Mouse (Mus musculus): Measurements from ENCODE around the gene Tnrc6b. TPM values are rescaled to one million over a fixed set of nuclear protein-coding genes. Genes with fewer than 3 reads are reported as not detected.

Gene Tnrc6b
- total RNA-seq, 2 experiments from 2014 or later: 97.8 to 105 TPM

- DNase-seq: no peak
These were observed 84.0 kb downstream of the Tnrc6b start for GRCm38 (mm10) chr15:80795076-80795475.

DNA sequence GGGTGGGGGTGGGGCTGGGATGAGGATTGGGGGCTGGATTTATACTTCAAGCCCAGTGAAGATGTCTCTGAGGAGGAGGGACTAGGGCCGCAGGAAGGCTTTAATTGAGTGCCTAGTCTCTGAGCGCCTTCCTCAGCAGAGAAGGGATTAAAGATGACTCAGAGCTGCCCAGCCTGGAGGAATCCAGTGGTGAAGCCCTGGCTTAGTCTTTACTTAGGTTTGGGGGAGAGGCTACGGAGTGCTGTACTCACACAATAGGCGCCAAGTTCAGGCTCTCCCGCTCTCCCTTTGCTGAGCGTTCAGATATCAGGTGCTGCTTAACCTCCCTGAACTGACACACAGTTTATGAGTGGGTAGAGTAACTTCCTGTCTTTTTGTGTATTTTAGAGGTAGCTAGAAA is 86.6 kb downstream of the Tnrc6b start:
- peak in 1 of 2 experiments; percentile 15 for DNase-seq

DNA sequence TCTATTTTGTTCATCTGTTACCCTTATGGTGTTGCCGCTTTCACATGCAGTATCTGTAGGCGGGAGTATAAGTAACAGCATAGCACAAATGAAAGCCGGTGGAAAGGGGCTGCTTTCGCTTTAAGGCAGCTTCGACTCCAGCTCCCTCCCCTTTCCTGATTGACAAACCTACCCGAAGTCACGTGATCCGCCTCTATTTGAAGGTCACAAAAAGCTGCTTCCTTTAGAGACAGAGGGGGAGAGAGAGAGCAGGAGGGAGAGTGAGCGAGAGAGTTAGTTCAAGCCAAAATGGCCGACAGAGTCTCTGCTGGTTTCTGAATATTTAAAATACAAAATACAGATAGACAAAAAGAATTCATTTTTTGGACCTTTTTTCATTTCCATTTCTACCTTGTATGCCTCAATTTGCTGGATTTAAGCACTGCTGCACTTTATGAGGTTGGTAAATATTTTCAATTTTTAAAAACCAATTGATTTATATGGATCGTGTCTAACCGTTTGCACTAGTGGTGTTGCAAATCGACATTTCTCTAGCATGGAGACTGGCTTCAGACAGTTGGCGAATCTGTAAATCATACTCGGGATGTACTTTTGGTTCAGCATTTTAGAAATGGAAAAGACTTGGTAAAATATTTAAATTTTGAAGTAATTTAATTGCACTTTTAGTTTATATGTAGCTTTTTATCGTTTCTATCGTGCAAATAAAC is 87.4 kb downstream of the Tnrc6b start:
- peak; percentile 84 to 88 for DNase-seq

- DNase-seq: peak; percentile 28 to 32
These were observed 88.0 kb downstream of the Tnrc6b start for GRCm38 (mm10) chr15:80799074-80799633.

- DNase-seq: peak; percentile 32 to 35
These were observed 88.6 kb downstream of the Tnrc6b start for GRCm38 (mm10) chr15:80799634-80800137.

GRCm38 (mm10) chr15:80800201-80800600 is 89.1 kb downstream of the Tnrc6b start:
- no peak for DNase-seq

DNA sequence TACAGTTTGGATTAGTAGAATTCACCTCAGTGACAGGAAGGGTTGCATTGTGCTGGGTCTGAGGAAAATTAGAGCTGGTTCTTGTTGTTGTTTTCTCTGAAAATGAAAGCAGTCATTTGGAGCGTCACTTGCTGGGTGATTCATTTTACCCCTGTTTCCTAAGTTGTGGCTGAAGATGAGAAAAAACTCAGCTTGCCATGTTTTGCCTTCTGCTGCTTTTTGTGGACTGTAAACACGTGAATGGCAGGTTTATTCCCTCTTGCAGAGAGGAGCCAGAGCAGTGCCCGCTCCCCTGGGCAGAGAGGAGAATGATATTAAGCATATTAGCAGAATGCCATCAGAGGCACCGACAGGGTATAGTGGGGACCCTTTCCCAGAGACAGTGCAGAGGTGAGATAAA is 89.7 kb downstream of the Tnrc6b start:
- DNase-seq: no peak

DNA sequence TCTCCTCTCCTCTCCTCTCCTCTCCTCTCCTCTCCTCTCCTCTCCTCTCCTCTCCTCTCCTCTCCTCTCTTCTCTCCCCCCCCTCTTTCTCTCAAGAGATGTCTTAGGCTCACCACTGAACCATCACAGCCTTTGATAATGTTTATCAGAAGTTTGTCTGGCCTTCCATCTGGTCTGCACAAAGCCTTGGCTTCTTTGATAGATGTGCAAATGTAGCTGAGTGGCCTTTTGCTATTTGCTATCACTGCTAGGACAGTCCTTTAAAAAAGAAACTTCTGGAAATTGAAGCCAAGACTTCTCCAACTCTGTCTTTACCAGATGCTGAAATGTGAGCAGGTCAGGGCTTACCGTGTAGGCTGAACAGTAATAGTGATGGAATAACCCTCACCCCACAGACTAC is 90.5 kb downstream of the Tnrc6b start:
- no peak for DNase-seq

GRCm38 (mm10) chr15:80807162-80807561 is 96.0 kb downstream of the Tnrc6b start:
- DNase-seq: no peak

DNA sequence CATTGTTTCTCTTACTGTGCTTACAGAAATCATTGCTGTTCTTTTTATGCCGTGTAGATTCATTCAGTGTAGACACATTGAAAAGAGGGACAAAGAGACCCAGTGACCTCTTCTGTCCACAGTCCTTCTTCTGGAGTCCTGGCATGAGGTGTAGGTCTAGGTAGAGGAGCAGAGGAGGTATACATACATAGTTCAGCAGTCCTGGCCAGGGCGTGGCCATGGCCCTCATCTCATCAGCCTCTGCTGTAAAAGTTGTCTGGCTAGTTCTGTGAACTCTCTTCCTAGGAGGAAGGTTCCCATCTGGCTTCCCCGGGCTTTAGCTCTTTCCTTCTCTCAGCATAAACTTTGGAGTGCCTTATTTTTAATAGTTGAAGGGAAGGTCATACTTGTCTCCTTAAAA is 99.1 kb downstream of the Tnrc6b start:
- no peak for DNase-seq

GRCm38 (mm10) chr15:80812840-80813239 is 101.7 kb downstream of the Tnrc6b start:
- no peak for DNase-seq

DNA sequence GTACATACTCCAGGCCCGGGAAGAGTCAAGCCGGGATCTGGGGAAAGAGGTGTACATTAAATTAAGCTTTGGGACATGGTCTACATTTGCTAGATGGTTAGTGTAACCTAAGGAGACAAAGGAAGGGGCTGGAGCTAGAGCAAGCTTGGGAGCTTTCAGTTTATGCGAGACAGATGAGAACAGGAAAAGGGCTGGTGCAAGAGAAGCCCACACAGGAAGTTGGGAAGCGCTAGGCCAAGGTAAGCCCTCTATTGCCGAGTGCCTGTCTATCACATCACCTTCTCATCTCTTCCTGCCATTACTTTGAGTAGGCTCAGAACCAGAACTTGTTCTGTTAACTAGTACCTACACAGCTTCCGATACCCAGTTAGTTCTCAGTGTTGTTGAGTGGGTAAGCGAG is 103.7 kb downstream of the Tnrc6b start:
- DNase-seq: no peak

GRCm38 (mm10) chr15:80822276-80822675 is 111.2 kb downstream of the Tnrc6b start:
- no peak for DNase-seq

DNA sequence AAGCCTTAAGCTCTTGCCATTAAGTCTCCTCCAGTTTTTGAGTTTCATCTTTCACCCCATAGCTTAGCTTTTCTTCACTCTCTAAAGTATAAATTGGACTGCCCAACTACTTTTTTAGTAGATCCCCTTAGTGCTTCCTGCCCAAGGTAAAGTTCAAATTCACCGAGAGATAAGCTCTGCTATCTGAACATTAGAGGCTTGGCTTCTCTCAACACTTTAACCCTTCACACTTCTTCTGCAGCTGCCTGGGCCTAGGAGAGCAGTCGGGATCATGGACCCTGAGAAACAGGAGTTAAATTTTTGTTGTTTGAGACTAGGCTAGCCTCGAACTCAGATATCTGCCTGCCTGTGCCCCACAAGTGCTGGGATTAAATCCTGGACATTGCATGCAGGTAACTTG is 120.1 kb downstream of the Tnrc6b start:
- no peak for DNase-seq

- no peak for DNase-seq
These were observed 121.7 kb downstream of the Tnrc6b start for GRCm38 (mm10) chr15:80832808-80833207.

- DNase-seq: no peak
These were observed 125.1 kb downstream of the Tnrc6b start for GRCm38 (mm10) chr15:80836246-80836645.

DNA sequence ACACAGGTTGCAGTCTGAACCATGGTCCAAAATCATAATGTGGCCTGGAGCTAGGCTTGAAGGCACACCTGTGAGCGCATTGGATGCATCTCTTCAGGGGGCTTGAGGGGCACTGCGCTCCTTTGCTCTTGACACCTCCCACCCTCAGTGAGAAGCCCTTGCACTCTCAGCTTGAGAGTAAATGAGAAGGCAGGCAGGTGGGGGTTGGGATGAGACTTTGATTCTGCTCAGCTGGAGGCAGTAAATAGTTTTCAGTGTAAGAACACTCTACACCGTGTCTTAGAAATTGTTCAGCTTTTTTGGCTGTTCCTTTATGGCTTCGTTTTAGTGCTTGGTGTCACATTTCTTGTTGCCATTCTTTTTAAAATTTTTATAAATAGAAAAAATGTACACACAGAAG is 127.7 kb downstream of the Tnrc6b start:
- DNase-seq: no peak

DNA sequence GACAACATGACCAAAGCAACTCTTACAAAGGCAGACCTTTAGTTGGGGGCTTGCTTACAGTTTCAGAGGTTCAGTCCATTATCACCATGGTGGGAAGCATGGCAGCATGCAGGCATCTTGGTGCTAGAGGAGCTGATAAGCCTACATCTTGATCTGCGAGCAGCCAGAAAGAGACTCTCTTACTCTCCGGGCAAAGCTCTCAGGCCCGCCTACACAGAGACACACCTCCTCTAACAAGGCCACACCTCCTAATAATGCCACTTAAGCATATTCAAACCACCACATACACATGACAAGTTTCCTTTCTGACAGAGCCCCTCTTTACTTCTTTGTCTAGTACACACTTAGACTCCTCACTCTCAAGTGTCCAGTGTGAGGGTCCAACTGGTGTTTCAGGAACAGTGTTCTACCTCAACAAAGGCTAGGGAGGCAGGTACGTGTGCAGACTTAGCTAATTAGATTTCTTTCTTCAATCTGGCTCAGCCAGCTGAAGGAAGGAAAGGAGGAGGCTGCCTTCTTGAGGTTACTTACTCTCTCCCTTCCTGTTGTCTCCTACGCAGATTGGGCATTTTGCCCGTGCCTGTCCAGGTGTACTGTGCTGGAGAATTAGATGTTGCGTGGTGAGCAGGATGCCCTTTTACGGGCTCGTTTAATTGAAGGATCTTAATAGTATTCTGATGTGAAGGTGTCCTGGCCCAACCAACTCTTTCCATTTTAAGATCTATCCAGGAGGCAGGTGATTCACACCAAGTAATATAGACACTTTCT is 128.7 kb downstream of the Tnrc6b start:
- DNase-seq: no peak

- DNase-seq: no peak
These were observed 133.1 kb downstream of the Tnrc6b start for GRCm38 (mm10) chr15:80844262-80844661.

- no peak for DNase-seq
These were observed 133.8 kb downstream of the Tnrc6b start for GRCm38 (mm10) chr15:80844926-80845325.

DNA sequence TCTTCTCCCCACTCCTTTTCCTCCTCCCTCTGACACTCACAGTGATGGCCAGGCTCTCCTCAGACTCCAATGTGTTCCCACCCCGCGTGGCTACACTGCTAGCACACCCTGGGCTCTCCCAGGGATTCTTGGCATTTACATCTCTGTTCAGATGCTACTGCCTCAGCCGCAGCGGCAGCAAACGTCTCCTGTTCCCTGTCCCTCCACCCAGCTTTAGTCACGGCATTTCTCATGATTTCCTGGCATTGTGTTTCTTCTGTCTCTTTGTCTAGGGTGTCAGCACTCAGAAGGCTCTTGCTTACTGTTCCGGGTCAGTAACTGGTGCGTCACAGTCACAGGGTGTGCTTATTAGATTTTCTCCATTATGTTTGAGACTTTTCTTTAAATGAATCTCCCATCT is 138.9 kb downstream of the Tnrc6b start:
- DNase-seq: no peak

DNA sequence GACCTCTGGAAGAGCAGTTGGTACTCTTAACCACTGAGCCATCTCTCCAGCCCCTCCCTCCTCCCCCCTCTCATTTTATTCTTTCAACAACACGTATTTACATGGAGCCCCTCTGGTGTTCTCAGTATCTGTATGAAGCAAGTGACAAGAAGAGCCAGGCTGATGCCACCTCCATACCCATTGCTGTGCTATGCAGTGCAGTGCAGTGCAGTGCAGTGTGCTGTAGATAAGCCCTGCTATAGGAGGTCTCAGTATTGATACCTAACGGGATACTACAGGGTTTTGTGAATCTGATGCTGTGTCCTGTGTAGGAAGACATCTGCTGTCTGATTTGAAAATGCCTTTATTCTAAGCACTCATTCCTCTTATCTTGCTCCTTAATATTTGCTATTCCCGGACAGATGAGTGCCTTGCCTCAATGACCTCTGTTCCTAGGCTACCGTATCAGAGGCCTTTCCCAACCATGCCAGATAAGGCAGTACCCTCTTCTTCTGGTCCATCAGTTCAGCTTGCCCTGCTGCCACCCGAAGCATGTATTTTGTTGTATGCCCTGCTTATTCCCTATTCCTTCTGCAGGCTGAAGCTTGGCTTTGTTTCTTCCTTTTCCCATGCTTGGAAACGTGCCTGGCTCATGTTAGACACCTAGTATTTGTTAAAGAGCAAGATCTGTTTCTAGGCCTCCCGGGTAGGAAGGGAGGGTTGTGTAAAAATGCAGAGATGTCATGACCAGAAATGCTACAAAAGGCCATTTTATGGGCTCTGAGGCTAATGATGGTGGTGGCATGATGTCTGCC is 139.8 kb downstream of the Tnrc6b start:
- DNase-seq: no peak

DNA sequence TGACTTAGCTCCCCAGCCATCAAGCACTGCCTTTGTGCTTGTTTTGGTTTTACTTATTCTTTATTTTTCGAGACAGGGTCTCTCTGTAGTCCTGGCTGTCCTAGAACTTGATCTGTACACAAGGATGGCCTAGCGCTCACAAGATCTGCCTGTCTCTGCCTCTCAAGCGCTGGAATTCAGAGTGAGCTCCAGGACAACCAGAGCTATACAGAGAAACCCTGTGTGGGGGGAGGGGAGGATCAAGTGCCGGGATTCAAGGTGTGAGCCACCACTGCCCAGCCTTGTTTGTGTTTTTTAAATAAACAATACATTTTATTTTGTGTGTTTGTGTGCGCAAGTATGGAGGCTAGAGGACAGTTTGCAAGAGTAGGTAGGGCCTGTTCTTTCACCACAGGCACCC is 141.0 kb downstream of the Tnrc6b start:
- no peak for DNase-seq

Measured in layer of hippocampus, postnatal 36 days (tissue).